Mouse (Mus musculus) left cerebral cortex, adult 6 months (tissue): ENCODE results near the gene Prss22. TPM values are rescaled to one million over a fixed set of nuclear protein-coding genes. Genes with fewer than 3 reads are reported as not detected.

Experiments
- long read RNA-seq, 2 experiments: library from polyadenylated mRNA; unstranded; transcript quantifications; one replicate each; pipeline ENCODE4 v2.0.0; 2019 to 2020
- polyA plus RNA-seq: library from polyadenylated mRNA; unstranded; fragments of <200 nt; fragmentation: Nextera tagmentation; gene quantifications from 2 replicates; pipeline ENCODE4 v1.2.3, GENCODE M21; 2021

The Prss22 gene
- polyA plus RNA-seq = 3.7 and 5.0 TPM in 2 replicates
- long read RNA-seq, experiment 1, partial matches to known transcripts = 3 of 6 reads
- long read RNA-seq, experiment 1, other reads (novel, unspliced or antisense) = 3 of 6 reads
- long read RNA-seq, experiment 2, partial matches to known transcripts = 11 of 11 reads
- long read RNA-seq, experiment 2, other reads (novel, unspliced or antisense) = 0 of 11 reads

GRCm38 (mm10) chr17:23997901-23998300 lies at the start of gene Prss22:
Gene Prss22, minus strand, starts transcription at chr17:23998100.

GRCm38 (mm10) chr17:24037844-24038243 lies 39.9 kb upstream of the Prss22 start, which contains the start of gene Prss27:
Gene Prss27, plus strand, starts transcription at chr17:24038144.

GRCm38 (mm10) chr17:23980297-23980909 lies 17.5 kb downstream of the Prss22 start, which contains the start of gene Prss30:
Gene Prss30, minus strand, starts transcription at chr17:23980566.

GRCm38 (mm10) chr17:23955174-23955573 lies 42.7 kb downstream of the Prss22 start, which contains the start of gene Sbpl:
Gene Sbpl, minus strand, starts transcription at chr17:23955274.

Other genes starting within 250 kb of the Prss22 start
- 294 and 331 TPM in 2 replicates for gene Flywch1, start 226.5 kb downstream of the Prss22 start, polyA plus RNA-seq
- 28.8 and 29.4 TPM in 2 replicates for gene Flywch2, start 212.0 kb downstream of the Prss22 start, polyA plus RNA-seq
- gene Srrm2, start 207.6 kb downstream of the Prss22 start, polyA plus RNA-seq = 120 and 290 TPM in 2 replicates
- gene Elob, start 169.0 kb downstream of the Prss22 start, polyA plus RNA-seq = 1,419 and 1,447 TPM in 2 replicates
- not detected in 2 replicates for gene Prss33, start 162.0 kb downstream of the Prss22 start, polyA plus RNA-seq
- gene Prss32, start 154.2 kb downstream of the Prss22 start, polyA plus RNA-seq = not detected in 2 replicates
- gene Prss41, start 153.9 kb downstream of the Prss22 start, polyA plus RNA-seq = 0.11 and 0.18 TPM in 2 replicates
- gene Prss21, start 130.0 kb downstream of the Prss22 start, polyA plus RNA-seq = not detected in 2 replicates
- not detected in 2 replicates for gene Dcpp1, start 117.2 kb downstream of the Prss22 start, polyA plus RNA-seq
- not detected in 2 replicates for gene Dcpp2, start 117.2 kb downstream of the Prss22 start, polyA plus RNA-seq
- gene Dcpp3, start 80.6 kb downstream of the Prss22 start, polyA plus RNA-seq = not detected in 2 replicates
- not detected in 2 replicates for gene Sbp, start 56.4 kb downstream of the Prss22 start, polyA plus RNA-seq
- not detected in 2 replicates for gene Sbpl, start 42.8 kb downstream of the Prss22 start, polyA plus RNA-seq
- 0.21 and 0.48 TPM in 2 replicates for gene Prss30, start 17.5 kb downstream of the Prss22 start, polyA plus RNA-seq
- gene Prss27, start 40.0 kb upstream of the Prss22 start, polyA plus RNA-seq = not detected in 2 replicates
- gene Kctd5, start 75.4 kb upstream of the Prss22 start, polyA plus RNA-seq = 22.2 and 27.3 TPM in 2 replicates
- 40.3 and 56.0 TPM in 2 replicates for gene Pdpk1, start 152.8 kb upstream of the Prss22 start, polyA plus RNA-seq
- 24.5 and 32.9 TPM in 2 replicates for gene Amdhd2, start 165.7 kb upstream of the Prss22 start, polyA plus RNA-seq
- gene Atp6v0c, start 171.6 kb upstream of the Prss22 start, polyA plus RNA-seq = 2,129 and 2,190 TPM in 2 replicates
- gene Tbc1d24, start 207.5 kb upstream of the Prss22 start, polyA plus RNA-seq = 13.7 and 14.1 TPM in 2 replicates
- gene Ntn3, start 211.4 kb upstream of the Prss22 start, polyA plus RNA-seq = 2.0 and 5.5 TPM in 2 replicates
- 8.3 and 8.5 TPM in 2 replicates for gene Tedc2, start 222.8 kb upstream of the Prss22 start, polyA plus RNA-seq